Mouse (Mus musculus): Measurements from ENCODE around the gene Fam163b.

The Fam163b gene

GRCm38 (mm10) chr2:27141950-27142693 is at the start of gene Fam163b:
Fam163b (minus strand) TSS chr2:27142491.
- DNase-seq (ENCODE audit: low read depth, low spot score) = peak; percentile 27

- no peak for DNase-seq (ENCODE audit: low read depth, low spot score)
Observed at GRCm38 (mm10) chr2:27189994-27190393, 47.7 kb upstream of the Fam163b start.

GRCm38 (mm10) chr2:27187531-27187930 is 45.2 kb upstream of the Fam163b start:
- no peak for DNase-seq (ENCODE audit: low read depth, low spot score)

GRCm38 (mm10) chr2:27183734-27184133 is 41.4 kb upstream of the Fam163b start:
- no peak for DNase-seq (ENCODE audit: low read depth, low spot score)

GRCm38 (mm10) chr2:27181907-27182306 is 39.6 kb upstream of the Fam163b start:
- no peak for DNase-seq (ENCODE audit: low read depth, low spot score)

- DNase-seq (ENCODE audit: low read depth, low spot score) = no peak
Observed at GRCm38 (mm10) chr2:27179101-27179500, 36.8 kb upstream of the Fam163b start.

GRCm38 (mm10) chr2:27175696-27176267 is 33.5 kb upstream of the Fam163b start:
- no peak for DNase-seq (ENCODE audit: low read depth, low spot score)

GRCm38 (mm10) chr2:27174242-27174641 is 32.0 kb upstream of the Fam163b start:
- no peak for DNase-seq (ENCODE audit: low read depth, low spot score)

GRCm38 (mm10) chr2:27166999-27167398 is 24.7 kb upstream of the Fam163b start:
- DNase-seq (ENCODE audit: low read depth, low spot score) = no peak

GRCm38 (mm10) chr2:27166074-27166473 is 23.8 kb upstream of the Fam163b start:
- no peak for DNase-seq (ENCODE audit: low read depth, low spot score)

GRCm38 (mm10) chr2:27164796-27165590 is 22.7 kb upstream of the Fam163b start, which contains the start of gene Dbh:
Dbh (plus strand) TSS chr2:27165233.
- DNase-seq (ENCODE audit: low read depth, low spot score) = no peak

GRCm38 (mm10) chr2:27163851-27164250 is 21.6 kb upstream of the Fam163b start:
- DNase-seq (ENCODE audit: low read depth, low spot score) = no peak

GRCm38 (mm10) chr2:27162656-27163055 is 20.4 kb upstream of the Fam163b start:
- DNase-seq (ENCODE audit: low read depth, low spot score) = peak; percentile 20

GRCm38 (mm10) chr2:27161526-27161925 is 19.2 kb upstream of the Fam163b start:
- DNase-seq (ENCODE audit: low read depth, low spot score) = no peak

GRCm38 (mm10) chr2:27156596-27156995 is 14.3 kb upstream of the Fam163b start:
- DNase-seq (ENCODE audit: low read depth, low spot score) = no peak

GRCm38 (mm10) chr2:27154466-27155185 is 12.3 kb upstream of the Fam163b start:
- DNase-seq (ENCODE audit: low read depth, low spot score) = no peak

- DNase-seq (ENCODE audit: low read depth, low spot score) = no peak
Observed at GRCm38 (mm10) chr2:27149457-27149856, 7.2 kb upstream of the Fam163b start.

- DNase-seq (ENCODE audit: low read depth, low spot score) = no peak
Observed at GRCm38 (mm10) chr2:27146840-27147239, 4.5 kb upstream of the Fam163b start.

- no peak for DNase-seq (ENCODE audit: low read depth, low spot score)
Observed at GRCm38 (mm10) chr2:27144957-27145356, 2.7 kb upstream of the Fam163b start.

GRCm38 (mm10) chr2:27138356-27138755 is 3.9 kb downstream of the Fam163b start:
- no peak for DNase-seq (ENCODE audit: low read depth, low spot score)

GRCm38 (mm10) chr2:27136789-27137188 is 5.5 kb downstream of the Fam163b start:
- DNase-seq (ENCODE audit: low read depth, low spot score) = no peak

GRCm38 (mm10) chr2:27136336-27136735 is 6.0 kb downstream of the Fam163b start:
- DNase-seq (ENCODE audit: low read depth, low spot score) = no peak
